Mouse (Mus musculus) forebrain, embryonic 15.5 days (tissue): Measurements from ENCODE around the gene Ocrl. TPM values are rescaled to one million over a fixed set of nuclear protein-coding genes. Genes with fewer than 3 reads are reported as not detected.

Source experiments
- ATAC-seq: fragments of 200-750 bp; cut with Nextera tagmentation; replicated peaks from 2 replicates; pipeline ENCODE4 v1.8.0; 2017; ENCODE audit warnings: mild to moderate bottlenecking, moderate TSS enrichment, moderate library complexity
- H3K27ac ChIP-seq: fragments of 300-500 bp; sonication (generic); replicated peaks from 2 replicates; pipeline ENCODE4 v1.5.1; 2015; ENCODE audit warnings: mild to moderate bottlenecking, inconsistent platforms
- H3K27me3 ChIP-seq: fragments of 300-500 bp; sonication (generic); 2 replicates; pipeline ENCODE4 v1.6.1; 2015; ENCODE audit warnings: inconsistent platforms
- H3K36me3 ChIP-seq: fragments of 300-500 bp; sonication (generic); 2 replicates; pipeline ENCODE4 v1.6.1; 2015; ENCODE audit warnings: mild to moderate bottlenecking, inconsistent platforms
- H3K4me1 ChIP-seq: fragments of 300-500 bp; sonication (generic); 2 replicates; pipeline ENCODE4 v1.6.1; 2015; ENCODE audit warnings: inconsistent platforms
- H3K4me2 ChIP-seq: fragments of 300-500 bp; sonication (generic); replicated peaks from 2 replicates; pipeline ENCODE4 v1.6.1; 2015; ENCODE audit warnings: mild to moderate bottlenecking, inconsistent platforms
- H3K4me3 ChIP-seq: fragments of 300-500 bp; sonication (generic); 2 replicates; pipeline ENCODE4 v1.5.1; 2015; ENCODE audit warnings: mild to moderate bottlenecking, inconsistent platforms
- H3K9ac ChIP-seq: fragments of 300-500 bp; sonication (generic); replicated peaks from 2 replicates; pipeline ENCODE4 v1.6.1; 2015; ENCODE audit warnings: mild to moderate bottlenecking, inconsistent platforms
- H3K9me3 ChIP-seq: fragments of 300-500 bp; sonication (generic); 2 replicates; pipeline ENCODE4 v1.6.1; 2016; ENCODE audit warnings: inconsistent platforms
- WGBS: fragments of 180-500 bp; shearing (Covaris S2); methylation state at CpG from one replicate; pipeline ENCODE4 v1.1.7; 2015; ENCODE audit warnings: mixed read lengths; 5-methylcytosine and 5-hydroxymethylcytosine counted together
- polyA plus RNA-seq: library from polyadenylated mRNA; unstranded; fragments of >200 nt; fragmentation: Nextera tagmentation; extraction: Ambion mirVana; gene quantifications from 2 replicates; pipeline ENCODE4 v1.2.1, GENCODE M21; 2015

Gene Ocrl
- polyA plus RNA-seq = 23.9 and 24.6 TPM in 2 replicates

DNA sequence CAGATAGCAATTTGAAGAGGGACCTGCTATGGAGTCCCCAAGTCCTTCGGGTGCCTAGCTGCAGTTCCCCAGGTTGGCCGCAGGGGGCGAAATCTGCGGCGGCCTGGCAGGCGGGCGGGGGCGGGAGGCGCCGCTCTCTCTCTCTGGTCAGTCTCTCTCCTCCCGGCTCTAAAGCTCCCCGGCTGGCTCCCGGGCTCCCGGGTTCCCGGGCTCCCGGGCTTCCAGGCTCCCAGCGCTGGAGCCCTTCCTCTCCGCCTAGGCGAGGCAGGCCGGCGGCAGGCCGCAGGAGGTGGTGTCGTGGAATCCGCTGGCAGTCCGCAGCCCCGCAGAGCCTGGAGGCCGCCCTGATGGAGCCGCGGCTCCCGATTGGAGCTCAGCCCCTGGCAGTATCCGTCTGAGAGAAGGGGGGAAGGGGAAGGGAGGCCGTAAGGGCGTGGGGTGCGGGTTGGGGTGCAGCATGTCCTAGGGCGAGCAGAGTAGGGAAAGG is at the start of gene Ocrl:
Gene Ocrl (plus strand): TSS at position 82 of the 487 bp plus-strand sequence.
- H3K36me3 ChIP-seq = no peaks in the 10 kb centered on the region
- 11% methylated on average over 28 of the region's 35 CpGs for WGBS

GRCm38 (mm10) chrX:47880052-47880451 is 32.1 kb upstream of the Ocrl start:
- no peaks in the 10 kb centered on the region for H3K4me1 ChIP-seq
- 54% methylated on average over 2 of the region's 2 CpGs for WGBS
- no peak for ATAC-seq
- no peaks in the 10 kb centered on the region for H3K27me3 ChIP-seq
- no peak overlapping the region for H3K27ac ChIP-seq
- no peaks in the 10 kb centered on the region for H3K9me3 ChIP-seq
- no peak overlapping the region for H3K9ac ChIP-seq
- H3K4me3 ChIP-seq = no peak overlapping the region
- peaks cover 3% of the 10 kb centered on the region; the same call in 1 of the 2 replicates for H3K36me3 ChIP-seq
- no peak overlapping the region for H3K4me2 ChIP-seq

More for the DNA sequence above, at the start of gene Ocrl:
- H3K4me2 ChIP-seq = peak within 1 kb of the TSS; percentile 47
- H3K9me3 ChIP-seq = no peaks in the 10 kb centered on the region
- peak; percentile 93 for ATAC-seq
- peaks cover 9% of the 10 kb centered on the region for H3K4me1 ChIP-seq
- H3K9ac ChIP-seq = peak within 1 kb of the TSS; percentile 87
- peak within 1 kb of the TSS; percentile 76 for H3K4me3 ChIP-seq
- peak within 1 kb of the TSS; percentile 80 for H3K27ac ChIP-seq
- no peaks in the 10 kb centered on the region for H3K27me3 ChIP-seq

DNA sequence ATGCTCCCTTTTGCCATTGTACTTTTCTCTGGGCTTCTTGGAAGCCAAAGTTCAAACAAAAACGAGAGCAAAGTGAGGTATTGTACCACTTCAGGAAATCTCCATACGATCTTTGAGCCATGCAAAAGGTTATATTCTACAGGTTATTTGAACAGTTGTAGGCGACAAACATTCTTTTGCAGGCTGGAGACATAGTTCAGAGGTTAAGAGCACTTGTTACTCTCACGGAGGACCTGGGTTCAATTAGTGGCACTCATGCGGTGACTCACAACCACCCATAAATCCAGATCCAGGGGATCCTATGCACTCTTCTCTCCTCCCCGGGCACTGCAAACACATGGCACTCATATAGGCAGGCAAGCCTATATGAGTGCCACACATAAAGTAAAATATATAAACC is 29.4 kb upstream of the Ocrl start:
- Histone ChIP-seq H3K36me3 (peaks cover 3% of the 10 kb centered on the region; the same call in 1 of the 2 replicates), H3K4me1 (no peaks in the 10 kb centered on the region), H3K9ac (no peak overlapping the region), H3K27ac (no peak overlapping the region), H3K27me3 (no peaks in the 10 kb centered on the region), H3K4me2 (no peak overlapping the region), H3K9me3 (no peaks in the 10 kb centered on the region), H3K4me3 (no peak overlapping the region)
- 85% methylated on average over 6 of the region's 6 CpGs for WGBS
- no peak for ATAC-seq

GRCm38 (mm10) chrX:47887401-47887800 is 24.8 kb upstream of the Ocrl start:
- no peak for ATAC-seq

GRCm38 (mm10) chrX:47891243-47891906 is 20.8 kb upstream of the Ocrl start:
- Histone ChIP-seq H3K4me1 (0 out of 2 replicates have a peak, but pooled peaks cover 3% of the 10 kb centered on the region), H3K9ac (peak overlapping the region; percentile 71), H3K27ac (peak overlapping the region; percentile 73), H3K27me3 (no peaks in the 10 kb centered on the region), H3K36me3 (no peaks in the 10 kb centered on the region), H3K4me2 (peak overlapping the region; percentile 47), H3K9me3 (no peaks in the 10 kb centered on the region), H3K4me3 (peak overlapping the region; percentile 61)
- peak; percentile 75 for ATAC-seq
- WGBS = 12% methylated on average over 6 of the region's 12 CpGs

More at GRCm38 (mm10) chrX:47887401-47887800, 24.8 kb upstream of the Ocrl start:
- no peak overlapping the region for H3K4me2 ChIP-seq
- H3K9ac ChIP-seq = no peak overlapping the region
- no peak overlapping the region for H3K4me3 ChIP-seq
- H3K27me3 ChIP-seq = no peaks in the 10 kb centered on the region
- 0 out of 2 replicates have a peak, but pooled peaks cover 3% of the 10 kb centered on the region for H3K4me1 ChIP-seq
- 66% methylated on average over 2 of the region's 2 CpGs for WGBS
- no peak overlapping the region for H3K27ac ChIP-seq
- no peaks in the 10 kb centered on the region for H3K9me3 ChIP-seq
- H3K36me3 ChIP-seq = peaks cover 3% of the 10 kb centered on the region; the same call in 1 of the 2 replicates

DNA sequence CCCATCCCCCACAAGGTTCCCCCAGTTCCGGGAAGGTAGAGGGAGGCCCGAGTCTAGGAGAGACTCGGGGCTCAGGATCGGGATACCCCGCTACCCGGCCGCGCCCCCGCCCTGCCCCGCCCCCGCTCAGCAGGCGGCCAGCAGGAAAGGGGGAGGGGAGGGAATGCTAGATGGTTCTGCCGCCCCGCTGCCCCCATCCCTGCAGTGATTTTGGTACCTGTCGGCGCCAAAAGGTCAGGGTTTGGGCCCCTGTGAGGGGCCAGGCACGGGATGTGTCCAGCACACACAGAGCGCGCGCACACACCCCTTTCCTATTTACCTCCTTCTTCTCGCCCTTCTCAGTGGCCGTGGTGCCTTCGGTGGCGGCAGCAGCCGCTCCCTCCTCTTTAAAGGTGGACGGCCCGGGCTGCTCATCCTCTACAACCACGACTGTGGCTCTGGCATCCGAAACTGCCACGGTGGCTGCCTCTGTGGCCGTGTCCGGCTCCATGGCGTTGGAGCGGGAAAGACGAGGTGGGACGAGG is 20.2 kb upstream of the Ocrl start:
- Histone ChIP-seq H3K27me3 (no peaks in the 10 kb centered on the region), H3K4me2 (peak overlapping the region; percentile 47), H3K9me3 (no peaks in the 10 kb centered on the region), H3K9ac (peak overlapping the region; percentile 71), H3K27ac (peak overlapping the region; percentile 73), H3K36me3 (no peaks in the 10 kb centered on the region), H3K4me1 (0 out of 2 replicates have a peak, but pooled peaks cover 3% of the 10 kb centered on the region), H3K4me3 (peak overlapping the region; percentile 61)
- whole genome bisulfite sequencing = 27% methylated on average over 29 of the region's 36 CpGs
- peak; percentile 84 for ATAC-seq

GRCm38 (mm10) chrX:47892431-47893024 is 19.7 kb upstream of the Ocrl start, which contains the start of gene Smarca1:
TSS of gene Smarca1 (minus strand) at chrX:47892974.
- no peaks in the 10 kb centered on the region for H3K27me3 ChIP-seq
- WGBS = 24% methylated on average over 15 of the region's 17 CpGs
- peak; percentile 76 for ATAC-seq
- H3K4me2 ChIP-seq = peak within 1 kb of the TSS; percentile 47
- 0 out of 2 replicates have a peak, but pooled peaks cover 3% of the 10 kb centered on the region for H3K4me1 ChIP-seq
- peak within 1 kb of the TSS; percentile 71 for H3K9ac ChIP-seq
- peak within 1 kb of the TSS; percentile 61 for H3K4me3 ChIP-seq
- H3K27ac ChIP-seq = peak within 1 kb of the TSS; percentile 73
- no peaks in the 10 kb centered on the region for H3K9me3 ChIP-seq
- no peaks in the 10 kb centered on the region for H3K36me3 ChIP-seq

- Histone ChIP-seq H3K27ac (no peak overlapping the region), H3K9me3 (no peaks in the 10 kb centered on the region), H3K27me3 (no peaks in the 10 kb centered on the region), H3K4me2 (peak overlapping the region; percentile 47), H3K9ac (peak overlapping the region; percentile 87; the same call in 1 of the 2 replicates), H3K36me3 (no peaks in the 10 kb centered on the region), H3K4me1 (peaks cover 9% of the 10 kb centered on the region), H3K4me3 (peak overlapping the region; percentile 76)
- 0 out of 2 replicates have a peak, but pooled peaks have one; percentile 11 for ATAC-seq
- WGBS = 27% methylated on average over 8 of the region's 8 CpGs
Observed at GRCm38 (mm10) chrX:47912904-47913542, 836 bp downstream of the Ocrl start.

- no peak overlapping the region for H3K4me2 ChIP-seq
- H3K4me1 ChIP-seq = peaks cover 9% of the 10 kb centered on the region
- no peaks in the 10 kb centered on the region for H3K36me3 ChIP-seq
Observed at GRCm38 (mm10) chrX:47913543-47913938, 1.4 kb downstream of the Ocrl start.

GRCm38 (mm10) chrX:47916831-47917230 is 4.6 kb downstream of the Ocrl start:
- Histone ChIP-seq H3K4me3 (no peak overlapping the region), H3K4me2 (no peak overlapping the region), H3K4me1 (peaks cover 9% of the 10 kb centered on the region), H3K9ac (no peak overlapping the region), H3K9me3 (no peaks in the 10 kb centered on the region), H3K27me3 (no peaks in the 10 kb centered on the region), H3K27ac (no peak overlapping the region), H3K36me3 (no peaks in the 10 kb centered on the region)
- ATAC-seq = no peak
- 71% methylated on average over 1 of the region's 1 CpGs for WGBS

More at GRCm38 (mm10) chrX:47913543-47913938, 1.4 kb downstream of the Ocrl start:
- Histone ChIP-seq H3K9ac (no peak overlapping the region), H3K27me3 (no peaks in the 10 kb centered on the region), H3K27ac (no peak overlapping the region), H3K9me3 (no peaks in the 10 kb centered on the region), H3K4me3 (no peak overlapping the region)
- 82% methylated on average over 7 of the region's 7 CpGs for WGBS
- no peak for ATAC-seq

DNA sequence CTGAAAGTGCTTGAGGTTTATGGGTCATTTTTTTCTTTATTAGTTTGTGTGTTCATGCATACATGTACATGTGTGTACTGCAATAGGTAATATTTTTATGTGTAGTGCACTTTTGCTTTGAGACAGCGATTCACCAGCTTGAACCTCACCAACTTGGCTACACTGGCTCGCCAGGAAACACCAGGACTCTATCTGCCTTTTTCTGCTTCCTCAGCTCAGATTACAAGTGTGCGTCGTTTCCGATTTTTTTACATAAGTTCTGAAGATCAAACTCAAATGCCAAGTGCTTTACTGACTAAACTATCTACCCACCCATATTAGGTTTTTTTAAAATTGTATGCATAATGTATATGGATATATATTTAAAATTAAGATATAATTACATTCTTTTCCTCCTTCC is 8.4 kb downstream of the Ocrl start:
- 90% methylated on average over 5 of the region's 5 CpGs for WGBS
- H3K4me1 ChIP-seq = no peaks in the 10 kb centered on the region
- H3K27ac ChIP-seq = no peak overlapping the region
- H3K9ac ChIP-seq = no peak overlapping the region
- no peak for ATAC-seq
- H3K9me3 ChIP-seq = no peaks in the 10 kb centered on the region
- H3K27me3 ChIP-seq = no peaks in the 10 kb centered on the region
- H3K4me3 ChIP-seq = no peak overlapping the region
- no peaks in the 10 kb centered on the region for H3K36me3 ChIP-seq
- no peak overlapping the region for H3K4me2 ChIP-seq
